Mouse (Mus musculus) stomach, postnatal 0 days (tissue): ENCODE results near the gene Epha4.

Experiments
- CTCF ChIP-seq: IDR thresholded peaks from 2 replicates; pipeline ENCODE4 v1.5.1; 2016; ENCODE audit warnings: antibody characterized with exemption, low read depth, mild to moderate bottlenecking, moderate library complexity
- EP300 ChIP-seq: optimal IDR thresholded peaks from 2 replicates; pipeline ENCODE3; 2016; ENCODE audit warnings: antibody characterized with exemption

DNA sequence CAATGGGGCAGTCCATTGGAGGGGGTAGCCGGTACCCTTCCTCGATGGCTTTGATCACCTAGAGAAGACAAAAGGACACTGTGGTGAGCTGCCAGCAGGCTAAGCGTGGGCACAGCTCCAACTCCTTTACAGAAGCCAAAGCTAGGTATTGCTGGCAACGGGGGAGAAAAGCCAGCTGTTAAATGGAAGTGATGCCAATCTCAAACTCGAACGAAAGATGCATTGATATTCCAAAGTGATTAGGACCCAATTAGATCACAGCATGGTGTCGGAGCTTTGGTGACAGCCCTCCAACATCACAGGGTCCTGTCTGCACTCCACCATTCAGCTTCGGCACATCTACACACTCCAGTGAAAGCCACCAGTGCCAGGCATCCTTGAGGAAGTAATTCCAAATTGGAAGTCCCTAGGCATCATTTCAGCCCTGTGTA lies 137.3 kb downstream of the Epha4 start:
- TF ChIP-seq CTCF = no peak
- TF ChIP-seq EP300 = no peak
